Mouse (Mus musculus): Measurements from ENCODE around the gene Rpl36a. TPM values are rescaled to one million over a fixed set of nuclear protein-coding genes. Genes with fewer than 3 reads are reported as not detected.

Gene Rpl36a
- polyA plus RNA-seq, 1 experiment: 105 TPM

- DNase-seq: no peak
- TF ChIP-seq CTCF (IDR thresholded peaks at IDR 0.05; ENCODE audit: insufficient read depth, low read length) (no peak), POLR2A (IDR thresholded peaks at IDR 0.05; ENCODE audit: borderline replicate concordance, extremely low read depth, low read depth, low read length) (no peak)
- Histone ChIP-seq H3K4me3 (replicated peaks; ENCODE audit: extremely low read depth, low read depth, low read length) (no peak overlapping the region), H3K4me1 (ENCODE audit: control insufficient read depth, insufficient read depth, low read length) (no peaks in the 10 kb centered on the region)
- 74% methylated on average over 4 of the region's 4 CpGs for WGBS
Measured at GRCm38 (mm10) chrX:134564326-134564725, 21.1 kb upstream of the Rpl36a start.

GRCm38 (mm10) chrX:134566536-134567222 is 18.8 kb upstream of the Rpl36a start:
- WGBS: 67% methylated on average over 8 of the region's 8 CpGs
- no peak for DNase-seq
- no peak overlapping the region for H3K4me3 ChIP-seq (replicated peaks; ENCODE audit: extremely low read depth, low read depth, low read length)
- no peak for TF ChIP-seq CTCF (IDR thresholded peaks at IDR 0.05; ENCODE audit: insufficient read depth, low read length)
- no peak for TF ChIP-seq POLR2A (IDR thresholded peaks at IDR 0.05; ENCODE audit: borderline replicate concordance, extremely low read depth, low read depth, low read length)
- H3K4me1 ChIP-seq (ENCODE audit: control insufficient read depth, insufficient read depth, low read length): no peaks in the 10 kb centered on the region

GRCm38 (mm10) chrX:134577896-134578295 is 7.6 kb upstream of the Rpl36a start:
- WGBS: 80% methylated on average over 4 of the region's 4 CpGs
- TF ChIP-seq CTCF (IDR thresholded peaks at IDR 0.05; ENCODE audit: insufficient read depth, low read length) (no peak), POLR2A (IDR thresholded peaks at IDR 0.05; ENCODE audit: borderline replicate concordance, extremely low read depth, low read depth, low read length) (no peak)
- Histone ChIP-seq H3K4me1 (ENCODE audit: control insufficient read depth, insufficient read depth, low read length) (no peaks in the 10 kb centered on the region), H3K4me3 (replicated peaks; ENCODE audit: extremely low read depth, low read depth, low read length) (no peak overlapping the region)
- no peak for DNase-seq

- DNase-seq: no peak
- 72% methylated on average over 14 of the region's 14 CpGs for WGBS
- no peak overlapping the region for H3K4me3 ChIP-seq (replicated peaks; ENCODE audit: extremely low read depth, low read depth, low read length)
- no peaks in the 10 kb centered on the region for H3K4me1 ChIP-seq (ENCODE audit: control insufficient read depth, insufficient read depth, low read length)
- TF ChIP-seq POLR2A (IDR thresholded peaks at IDR 0.05; ENCODE audit: borderline replicate concordance, extremely low read depth, low read depth, low read length) (no peak), CTCF (IDR thresholded peaks at IDR 0.05; ENCODE audit: insufficient read depth, low read length) (no peak)
Measured at GRCm38 (mm10) chrX:134580528-134581305, 4.7 kb upstream of the Rpl36a start.

- Histone ChIP-seq H3K4me3 (replicated peaks; ENCODE audit: extremely low read depth, low read depth, low read length) (peak overlapping the region; percentile 31), H3K4me1 (ENCODE audit: control insufficient read depth, insufficient read depth, low read length) (no peaks in the 10 kb centered on the region)
- TF ChIP-seq POLR2A (IDR thresholded peaks at IDR 0.05; ENCODE audit: borderline replicate concordance, extremely low read depth, low read depth, low read length) (no peak), CTCF (IDR thresholded peaks at IDR 0.05; ENCODE audit: insufficient read depth, low read length) (no peak)
- WGBS: 79% methylated on average over 11 of the region's 11 CpGs
- no peak for DNase-seq
Measured at GRCm38 (mm10) chrX:134582270-134582669, 3.2 kb upstream of the Rpl36a start.

GRCm38 (mm10) chrX:134582888-134583669 is 2.4 kb upstream of the Rpl36a start, which contains the start of gene Btk:
TSS of gene Btk (minus strand) at chrX:134583570.
- 75% methylated on average over 11 of the region's 11 CpGs for WGBS
- TF ChIP-seq CTCF (IDR thresholded peaks at IDR 0.05; ENCODE audit: insufficient read depth, low read length) (no peak), POLR2A (IDR thresholded peaks at IDR 0.05; ENCODE audit: borderline replicate concordance, extremely low read depth, low read depth, low read length) (no peak)
- Histone ChIP-seq H3K4me3 (replicated peaks; ENCODE audit: extremely low read depth, low read depth, low read length) (peak within 1 kb of the TSS; percentile 41), H3K4me1 (ENCODE audit: control insufficient read depth, insufficient read depth, low read length) (no peaks in the 10 kb centered on the region)
- no peak for DNase-seq

- H3K4me1 ChIP-seq (ENCODE audit: control insufficient read depth, insufficient read depth, low read length): no peaks in the 10 kb centered on the region
- H3K4me3 ChIP-seq (replicated peaks; ENCODE audit: extremely low read depth, low read depth, low read length): peak overlapping the region; percentile 72
- no peak for TF ChIP-seq POLR2A (IDR thresholded peaks at IDR 0.05; ENCODE audit: borderline replicate concordance, extremely low read depth, low read depth, low read length)
- no peak for TF ChIP-seq CTCF (IDR thresholded peaks at IDR 0.05; ENCODE audit: insufficient read depth, low read length)
- DNase-seq: no peak
- 49% methylated on average over 8 of the region's 8 CpGs for WGBS
Measured at GRCm38 (mm10) chrX:134586447-134586846, 993 bp downstream of the Rpl36a start.

- no peak for TF ChIP-seq CTCF (IDR thresholded peaks at IDR 0.05; ENCODE audit: insufficient read depth, low read length)
- TF ChIP-seq POLR2A (IDR thresholded peaks at IDR 0.05; ENCODE audit: borderline replicate concordance, extremely low read depth, low read depth, low read length): no peak
- WGBS: 71% methylated on average over 4 of the region's 4 CpGs
- no peaks in the 10 kb centered on the region for H3K4me1 ChIP-seq (ENCODE audit: control insufficient read depth, insufficient read depth, low read length)
- H3K4me3 ChIP-seq (replicated peaks; ENCODE audit: extremely low read depth, low read depth, low read length): no peak overlapping the region
- DNase-seq: no peak
Measured at GRCm38 (mm10) chrX:134588261-134588660, 2.8 kb downstream of the Rpl36a start.

GRCm38 (mm10) chrX:134588997-134589396 is 3.5 kb downstream of the Rpl36a start:
- no peak overlapping the region for H3K4me3 ChIP-seq (replicated peaks; ENCODE audit: extremely low read depth, low read depth, low read length)
- TF ChIP-seq POLR2A (IDR thresholded peaks at IDR 0.05; ENCODE audit: borderline replicate concordance, extremely low read depth, low read depth, low read length) (no peak), CTCF (IDR thresholded peaks at IDR 0.05; ENCODE audit: insufficient read depth, low read length) (no peak)
- WGBS: 85% methylated on average over 3 of the region's 3 CpGs
- DNase-seq: no peak
- H3K4me1 ChIP-seq (ENCODE audit: control insufficient read depth, insufficient read depth, low read length): no peaks in the 10 kb centered on the region

Measured in lung, adult 2 months (tissue).